Mouse (Mus musculus) ovary, adult 10 weeks (tissue): ENCODE data around the gene Fam187a. TPM values are rescaled to one million over a fixed set of nuclear protein-coding genes. Genes with fewer than 3 reads are reported as not detected.

ENCODE experiments used
- polyA plus RNA-seq: library from polyadenylated mRNA; stranded (reverse); fragments of 350-450 nt; fragmentation: Illumina TruSeq; extraction: RNeasy Lipid Tissue Mini Kit (QIAGEN cat#74804); gene quantifications from one replicate; pipeline ENCODE4 v1.2.3, GENCODE M21; 2014

The Fam187a gene
- polyA plus RNA-seq: not detected

DNA sequence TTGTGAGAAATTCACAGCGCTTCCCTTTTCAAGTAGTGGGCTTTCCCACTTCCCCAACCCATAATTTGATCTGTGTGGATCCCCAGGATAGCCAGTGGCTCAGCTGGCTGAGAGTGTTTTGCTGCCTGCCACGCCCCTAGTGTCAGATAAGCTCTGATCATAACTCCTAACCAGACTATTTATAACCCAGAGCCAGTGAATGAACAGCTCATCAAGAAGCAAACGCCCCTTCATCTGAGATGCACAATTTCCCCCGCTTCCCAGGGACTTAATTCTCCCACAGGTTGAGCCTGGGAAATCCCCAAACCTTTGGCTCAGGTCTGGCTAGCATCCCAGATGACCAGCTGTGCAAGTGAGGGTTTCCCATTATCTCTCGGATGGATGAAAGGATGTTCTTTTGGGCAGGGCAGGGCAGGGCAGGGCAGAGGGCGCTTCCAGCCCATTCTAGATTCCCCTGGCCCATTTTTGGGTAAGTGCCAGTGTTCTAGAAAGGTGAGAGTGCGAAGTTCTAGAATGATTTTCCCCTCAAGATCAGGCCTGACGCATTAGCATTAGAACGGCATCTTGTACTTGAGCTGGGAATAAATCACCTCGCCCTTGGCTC is at the start of gene Fam187a:
Gene Fam187a (plus strand): TSS at position 554 of the 604 bp plus-strand sequence.

DNA sequence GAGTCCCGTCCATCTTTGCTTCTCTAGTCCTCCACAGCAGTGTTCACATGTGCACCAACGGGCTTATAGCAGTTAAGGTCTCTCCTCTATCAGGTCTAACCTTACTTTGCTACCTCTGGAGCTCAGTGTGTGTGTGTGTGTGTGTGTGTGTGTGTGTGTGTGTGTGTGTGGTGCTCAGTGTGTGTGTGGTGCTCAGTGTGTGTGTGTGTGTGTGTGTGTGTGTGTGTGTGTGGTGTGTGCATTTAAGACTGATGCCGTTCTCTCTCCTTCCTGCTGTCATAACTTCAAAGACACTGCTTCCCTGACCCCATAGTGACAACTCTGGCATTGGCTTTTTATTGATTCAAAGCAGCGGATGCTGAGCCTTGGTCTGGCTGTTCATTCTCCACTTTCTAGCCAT is 49.4 kb upstream of the Fam187a start, which contains the start of gene Higd1b:
Gene Higd1b (plus strand): TSS at position 301 of the 400 bp plus-strand sequence.

DNA sequence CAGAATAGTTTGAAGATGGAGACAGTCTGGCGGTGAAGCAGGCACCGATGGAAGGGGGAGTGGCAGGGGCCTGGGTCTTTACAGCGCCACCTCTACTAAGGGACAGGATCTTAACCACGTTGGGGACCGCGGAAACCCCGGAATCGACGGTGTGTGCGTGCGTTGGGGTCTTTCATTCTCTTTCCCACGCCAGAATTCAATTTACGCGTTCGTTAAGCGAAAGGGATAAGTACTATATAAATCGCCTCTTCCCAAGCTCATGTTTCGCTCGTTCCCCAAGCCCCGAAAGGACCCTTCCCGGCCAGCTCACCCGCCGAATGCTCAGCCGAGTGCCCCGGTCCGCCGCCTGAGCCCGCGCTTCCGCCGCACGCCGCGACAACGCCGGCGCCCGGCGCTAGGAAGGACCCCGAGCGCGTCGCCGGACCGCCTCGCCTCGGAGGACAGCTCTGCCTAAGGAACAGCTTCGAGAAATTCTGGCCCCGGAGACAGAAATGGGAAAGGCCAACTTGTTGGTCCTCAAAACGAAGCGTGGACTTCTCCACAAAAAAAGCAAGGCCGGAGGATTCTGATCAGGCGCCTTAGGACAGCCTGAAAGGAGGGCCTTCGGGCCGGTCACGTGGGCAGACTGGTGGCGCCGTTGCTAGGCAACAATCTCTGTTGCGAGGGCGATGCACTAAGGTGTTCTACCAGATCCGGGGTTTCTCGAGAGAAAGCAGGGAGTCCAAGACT is 4.2 kb upstream of the Fam187a start, which contains the start of the genes Eftud2 and Ccdc103:
Gene Eftud2 (minus strand): TSS at position 401 of the 729 bp plus-strand sequence.
Gene Ccdc103 (plus strand): TSS at position 620 of the 729 bp plus-strand sequence.

DNA sequence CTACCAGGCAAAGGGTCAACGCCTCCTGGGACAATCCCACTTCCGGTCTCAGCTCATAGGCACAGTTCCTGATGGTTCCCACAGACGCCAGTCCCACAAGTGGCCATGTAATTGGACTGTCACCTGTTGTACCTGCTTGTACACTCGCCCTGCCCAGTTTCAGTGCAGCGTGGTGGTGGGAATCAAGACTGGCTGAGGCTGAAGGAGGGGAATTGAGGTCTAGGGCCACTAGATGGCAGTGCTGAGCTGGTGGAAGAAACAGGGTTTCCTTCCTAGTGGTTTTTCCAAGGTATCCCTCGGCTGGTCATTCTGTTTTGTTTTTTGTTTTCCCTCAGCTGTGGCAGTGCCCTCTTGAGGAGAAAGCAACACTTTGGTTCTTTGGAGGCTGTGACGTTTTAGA is 15.8 kb downstream of the Fam187a start, which contains the start of gene Gfap:
Gene Gfap (minus strand): TSS at position 150 of the 400 bp plus-strand sequence.

DNA sequence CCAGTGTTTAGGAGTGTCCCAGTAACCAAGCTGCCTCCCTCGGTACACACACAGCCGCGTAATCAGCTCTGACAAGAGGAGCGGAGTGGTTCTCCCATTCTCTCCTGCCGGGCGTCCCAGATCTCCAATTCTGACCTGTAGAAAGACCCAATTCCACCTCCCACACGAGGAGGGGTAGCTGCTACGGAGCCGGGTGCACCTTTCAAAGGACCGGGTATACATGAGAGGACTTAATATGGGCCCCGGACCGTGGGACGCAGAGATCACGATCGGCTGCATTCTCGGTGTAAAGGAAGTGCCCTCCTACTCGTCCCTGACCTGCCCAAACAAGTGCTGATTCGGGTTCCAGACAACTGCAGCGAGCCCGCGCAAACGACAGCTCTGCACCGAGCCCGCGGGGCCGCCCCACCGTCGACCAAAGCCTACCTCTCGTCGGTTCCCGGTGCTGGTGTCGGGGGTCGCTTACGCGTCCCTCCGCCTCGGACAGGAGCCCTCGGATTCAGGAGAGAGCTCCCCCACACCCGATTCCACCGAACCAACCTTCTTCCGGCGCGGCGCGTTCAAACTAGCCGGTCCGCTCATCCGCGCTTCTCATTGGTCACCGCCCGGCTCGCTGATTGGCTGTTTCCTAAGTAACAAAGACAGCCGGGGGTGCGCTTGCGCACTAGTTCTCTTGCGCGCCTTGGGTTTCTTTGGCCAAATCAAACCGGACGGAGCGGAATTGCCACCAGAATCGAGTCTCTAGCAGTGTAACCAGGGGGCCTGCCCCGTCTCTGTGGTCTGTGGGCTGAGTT is 39.8 kb downstream of the Fam187a start, which contains the start of gene Kif18b:
Gene Kif18b (minus strand): TSS at position 568 of the 794 bp plus-strand sequence.

Other genes with a start within 250 kb of the Fam187a start
- not detected for gene Meioc, start 221.5 kb upstream of the Fam187a start, polyA plus RNA-seq
- 58.4 TPM for gene Ccdc43, start 187.4 kb upstream of the Fam187a start, polyA plus RNA-seq
- gene Adam11, start 123.7 kb upstream of the Fam187a start, polyA plus RNA-seq: not detected
- 20.8 TPM for gene Gjc1, start 65.5 kb upstream of the Fam187a start, polyA plus RNA-seq
- not detected for gene Higd1b, start 49.3 kb upstream of the Fam187a start, polyA plus RNA-seq
- 43.2 TPM for gene Eftud2, start 4.2 kb upstream of the Fam187a start, polyA plus RNA-seq
- 1.8 TPM for gene Ccdc103, start 4.0 kb upstream of the Fam187a start, polyA plus RNA-seq
- gene Gfap, start 15.7 kb downstream of the Fam187a start, polyA plus RNA-seq: not detected
- gene Kif18b, start 40.0 kb downstream of the Fam187a start, polyA plus RNA-seq: 0.77 TPM
- gene C1ql1, start 61.5 kb downstream of the Fam187a start, polyA plus RNA-seq: not detected
- gene Nmt1, start 143.0 kb downstream of the Fam187a start, polyA plus RNA-seq: 10.2 TPM
- 10.7 TPM for gene Dcakd, start 143.2 kb downstream of the Fam187a start, polyA plus RNA-seq
- not detected for gene Plcd3, start 216.5 kb downstream of the Fam187a start, polyA plus RNA-seq
- gene Acbd4, start 216.5 kb downstream of the Fam187a start, polyA plus RNA-seq: not detected
- gene Hexim1, start 231.1 kb downstream of the Fam187a start, polyA plus RNA-seq: 60.1 TPM
- gene Hexim2, start 247.3 kb downstream of the Fam187a start, polyA plus RNA-seq: 3.1 TPM